Mouse (Mus musculus): Measurements from ENCODE around the gene Vgll3. TPM values are rescaled to one million over a fixed set of nuclear protein-coding genes. Genes with fewer than 3 reads are reported as not detected.

Vgll3 gene
- polyA plus RNA-seq, 1 experiment from 2014 or later, result 6.2 TPM

DNA sequence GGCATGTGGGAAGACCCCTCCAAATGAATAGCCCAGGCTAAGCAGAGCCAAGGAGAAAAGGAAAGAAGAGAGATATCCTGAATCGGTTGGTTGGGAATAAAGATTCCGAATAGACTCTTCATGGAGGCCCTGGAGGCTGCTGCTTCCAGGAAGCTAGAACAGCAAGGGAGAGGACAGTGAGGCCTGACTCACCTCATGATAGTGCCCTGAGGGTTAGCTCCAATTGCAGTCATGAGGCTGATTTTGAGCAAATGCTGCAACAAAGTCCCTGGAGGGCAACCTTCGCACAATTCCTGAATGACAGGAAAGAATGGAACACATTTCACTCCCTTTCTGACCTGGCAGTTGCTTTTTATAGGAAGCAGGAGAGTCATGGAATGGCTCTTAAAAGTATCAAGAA, 19.7 kb downstream of the Vgll3 start:
- ATAC-seq (ENCODE audit: low FRiP score) (no peak), DNase-seq (ENCODE audit: low spot score) (no peak)
- WGBS, result 82% methylated on average over 3 of the region's 3 CpGs
- H3K4me2 ChIP-seq (replicated peaks), result no peak overlapping the region
- no peaks in the 10 kb centered on the region for H3K36me3 ChIP-seq (replicated peaks; ENCODE audit: control insufficient read depth, insufficient read depth)
- no peak overlapping the region for H3K27ac ChIP-seq
- H3K9me3 ChIP-seq (ENCODE audit: control insufficient read depth, low read length), result no peaks in the 10 kb centered on the region
- H3K4me3 ChIP-seq (replicated peaks; ENCODE audit: low read length), result no peak overlapping the region
- no peaks in the 10 kb centered on the region for H3K27me3 ChIP-seq (ENCODE audit: control insufficient read depth, insufficient read depth, low read length)
- no peak overlapping the region for H3K9ac ChIP-seq
- no peaks in the 10 kb centered on the region for H3K4me1 ChIP-seq (replicated peaks; ENCODE audit: control insufficient read depth, insufficient read depth, low read length)

DNA sequence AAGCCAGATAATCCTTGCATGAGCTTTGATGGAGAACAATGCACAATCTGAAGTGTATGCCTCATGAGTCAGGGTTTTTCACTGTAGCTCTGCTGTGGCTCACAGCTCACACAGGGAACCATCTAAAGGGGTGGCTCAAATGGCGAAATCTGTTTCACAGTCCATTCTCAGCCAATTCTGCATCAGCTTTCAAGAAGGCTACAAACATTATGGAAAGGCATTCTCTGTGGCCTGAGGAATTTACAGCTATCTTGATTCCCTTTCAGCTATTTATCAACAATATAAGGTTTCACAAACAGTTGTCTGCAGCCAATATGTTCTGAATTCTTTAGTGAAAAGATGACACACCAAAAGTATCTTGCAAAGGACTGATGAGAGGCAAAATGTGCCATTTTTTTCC, 35.1 kb downstream of the Vgll3 start:
- WGBS, result 86% methylated on average over 1 of the region's 1 CpGs
- Histone ChIP-seq H3K9ac (no peak overlapping the region), H3K4me3 (replicated peaks; ENCODE audit: low read length) (no peak overlapping the region), H3K27me3 (ENCODE audit: control insufficient read depth, insufficient read depth, low read length) (no peaks in the 10 kb centered on the region), H3K4me1 (replicated peaks; ENCODE audit: control insufficient read depth, insufficient read depth, low read length) (no peaks in the 10 kb centered on the region), H3K27ac (no peak overlapping the region), H3K4me2 (replicated peaks) (no peak overlapping the region), H3K36me3 (replicated peaks; ENCODE audit: control insufficient read depth, insufficient read depth) (no peaks in the 10 kb centered on the region), H3K9me3 (ENCODE audit: control insufficient read depth, low read length) (no peaks in the 10 kb centered on the region)
- ATAC-seq (ENCODE audit: low FRiP score), result no peak
- no peak for DNase-seq (ENCODE audit: low spot score)

DNA sequence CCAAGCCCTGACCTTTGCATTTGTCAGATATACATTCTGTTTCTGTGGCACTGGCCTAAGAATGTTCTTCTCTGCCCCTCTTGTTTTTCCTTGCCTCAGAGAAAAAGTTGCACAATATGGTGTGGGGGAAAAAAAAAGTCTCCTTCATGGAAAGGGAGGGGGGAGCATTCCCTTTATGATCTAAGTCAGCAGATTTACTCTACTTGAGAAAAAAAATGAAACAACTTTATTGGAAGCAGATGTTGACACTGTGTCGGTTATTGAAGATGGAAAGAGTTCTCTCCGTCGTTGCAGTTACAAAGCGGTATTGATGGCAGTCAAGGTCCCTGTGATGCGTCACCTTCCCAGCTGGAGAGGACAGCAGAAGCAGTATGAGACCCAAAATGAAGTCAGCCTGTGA, 49.4 kb downstream of the Vgll3 start:
- H3K27me3 ChIP-seq (ENCODE audit: control insufficient read depth, insufficient read depth, low read length), result no peaks in the 10 kb centered on the region
- H3K27ac ChIP-seq, result no peak overlapping the region
- DNase-seq (ENCODE audit: low spot score) (no peak), ATAC-seq (ENCODE audit: low FRiP score) (no peak)
- H3K4me1 ChIP-seq (replicated peaks; ENCODE audit: control insufficient read depth, insufficient read depth, low read length), result no peaks in the 10 kb centered on the region
- H3K9ac ChIP-seq, result no peak overlapping the region
- H3K9me3 ChIP-seq (ENCODE audit: control insufficient read depth, low read length), result no peaks in the 10 kb centered on the region
- 74% methylated on average over 5 of the region's 5 CpGs for WGBS
- no peak overlapping the region for H3K4me3 ChIP-seq (replicated peaks; ENCODE audit: low read length)
- no peaks in the 10 kb centered on the region for H3K36me3 ChIP-seq (replicated peaks; ENCODE audit: control insufficient read depth, insufficient read depth)
- no peak overlapping the region for H3K4me2 ChIP-seq (replicated peaks)

DNA sequence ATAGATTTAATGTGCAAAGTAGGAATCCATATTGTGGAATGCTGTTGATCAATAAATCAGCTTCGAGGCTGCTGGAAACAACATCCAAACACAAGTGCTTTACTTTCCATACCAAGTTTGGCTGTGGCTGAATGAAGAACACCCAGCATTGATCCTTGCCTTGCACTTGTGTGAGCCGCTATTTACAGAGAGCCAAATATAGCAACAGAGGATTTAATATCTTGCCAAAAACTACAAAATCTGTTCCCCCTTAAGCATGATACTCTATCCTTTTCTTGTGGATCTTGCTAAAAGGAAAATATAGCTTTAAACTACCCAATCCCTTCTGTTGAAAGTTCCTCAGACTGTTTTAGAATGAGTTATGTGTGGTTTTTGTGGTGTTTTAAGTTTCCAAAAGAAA, 52.9 kb downstream of the Vgll3 start:
- Histone ChIP-seq H3K9ac (no peak overlapping the region), H3K27ac (no peak overlapping the region), H3K4me3 (replicated peaks; ENCODE audit: low read length) (no peak overlapping the region), H3K4me2 (replicated peaks) (no peak overlapping the region), H3K36me3 (replicated peaks; ENCODE audit: control insufficient read depth, insufficient read depth) (no peaks in the 10 kb centered on the region), H3K9me3 (ENCODE audit: control insufficient read depth, low read length) (no peaks in the 10 kb centered on the region), H3K4me1 (replicated peaks; ENCODE audit: control insufficient read depth, insufficient read depth, low read length) (no peaks in the 10 kb centered on the region), H3K27me3 (ENCODE audit: control insufficient read depth, insufficient read depth, low read length) (no peaks in the 10 kb centered on the region)
- DNase-seq (ENCODE audit: low spot score), result no peak
- 78% methylated on average over 2 of the region's 2 CpGs for WGBS
- ATAC-seq (ENCODE audit: low FRiP score), result no peak

DNA sequence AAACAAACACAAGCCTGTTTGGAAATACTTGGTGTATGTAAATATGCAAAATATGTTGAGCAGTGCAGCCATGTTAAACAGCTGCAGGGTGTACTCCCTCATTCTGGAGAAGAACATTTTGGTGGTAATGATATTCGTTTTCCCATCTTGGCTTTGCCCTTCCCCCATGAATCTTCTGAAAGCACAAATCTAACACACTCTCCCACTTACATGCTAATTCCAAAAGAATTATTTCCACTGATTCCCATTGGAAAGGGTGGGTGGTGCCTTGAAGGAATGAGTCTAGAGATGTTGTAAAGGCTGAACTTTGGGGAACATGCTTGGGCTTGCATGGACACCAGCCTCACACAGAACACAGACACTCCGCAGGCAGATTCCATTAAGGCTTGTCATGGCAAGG, 53.9 kb downstream of the Vgll3 start:
- DNase-seq (ENCODE audit: low spot score) (no peak), ATAC-seq (ENCODE audit: low FRiP score) (no peak)
- H3K27me3 ChIP-seq (ENCODE audit: control insufficient read depth, insufficient read depth, low read length), result no peaks in the 10 kb centered on the region
- no peaks in the 10 kb centered on the region for H3K9me3 ChIP-seq (ENCODE audit: control insufficient read depth, low read length)
- H3K4me1 ChIP-seq (replicated peaks; ENCODE audit: control insufficient read depth, insufficient read depth, low read length), result no peaks in the 10 kb centered on the region
- no peak overlapping the region for H3K9ac ChIP-seq
- no peaks in the 10 kb centered on the region for H3K36me3 ChIP-seq (replicated peaks; ENCODE audit: control insufficient read depth, insufficient read depth)
- no peak overlapping the region for H3K27ac ChIP-seq
- 85% methylated on average over 2 of the region's 2 CpGs for WGBS
- no peak overlapping the region for H3K4me2 ChIP-seq (replicated peaks)
- no peak overlapping the region for H3K4me3 ChIP-seq (replicated peaks; ENCODE audit: low read length)

DNA sequence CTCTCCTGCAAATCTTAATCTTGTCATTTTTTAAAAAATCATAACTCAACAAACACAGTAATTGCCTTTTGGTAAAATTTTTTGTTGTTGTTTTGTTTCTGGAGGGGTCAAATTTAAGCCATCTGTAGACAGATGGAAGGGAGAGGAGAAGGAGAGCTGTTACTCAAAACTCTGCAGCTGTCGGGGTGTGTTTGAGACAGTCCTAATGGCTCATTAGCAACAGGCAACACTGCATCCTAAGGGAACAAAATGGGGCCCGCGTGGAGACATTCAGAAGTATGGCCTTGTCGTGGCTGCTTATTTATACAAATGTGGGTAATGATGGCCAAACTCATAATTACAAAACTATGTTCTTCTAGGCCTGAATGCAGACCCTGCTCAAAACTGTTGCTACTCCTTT, 73.9 kb downstream of the Vgll3 start:
- no peak overlapping the region for H3K9ac ChIP-seq
- H3K9me3 ChIP-seq (ENCODE audit: control insufficient read depth, low read length), result no peaks in the 10 kb centered on the region
- H3K36me3 ChIP-seq (replicated peaks; ENCODE audit: control insufficient read depth, insufficient read depth), result no peaks in the 10 kb centered on the region
- H3K4me3 ChIP-seq (replicated peaks; ENCODE audit: low read length), result no peak overlapping the region
- DNase-seq (ENCODE audit: low spot score), result no peak
- WGBS, result 84% methylated on average over 4 of the region's 4 CpGs
- no peak for ATAC-seq (ENCODE audit: low FRiP score)
- no peak overlapping the region for H3K27ac ChIP-seq
- H3K4me1 ChIP-seq (replicated peaks; ENCODE audit: control insufficient read depth, insufficient read depth, low read length), result no peaks in the 10 kb centered on the region
- no peaks in the 10 kb centered on the region for H3K27me3 ChIP-seq (ENCODE audit: control insufficient read depth, insufficient read depth, low read length)
- no peak overlapping the region for H3K4me2 ChIP-seq (replicated peaks)

Measured in hindbrain, embryonic 14.5 days (tissue).